Mouse (Mus musculus): ENCODE results near the gene Stx16. TPM values are rescaled to one million over a fixed set of nuclear protein-coding genes. Genes with fewer than 3 reads are reported as not detected.
A peak's percentile ranks its signal among the peaks of the same experiment; 100 is the strongest.

The Stx16 gene
- total RNA-seq, 1 experiment from 2014 or later = 63.8 TPM

- peak; percentile 58 for DNase-seq
Observed at GRCm38 (mm10) chr2:174126522-174127375, 50.6 kb downstream of the Stx16 start.

DNA sequence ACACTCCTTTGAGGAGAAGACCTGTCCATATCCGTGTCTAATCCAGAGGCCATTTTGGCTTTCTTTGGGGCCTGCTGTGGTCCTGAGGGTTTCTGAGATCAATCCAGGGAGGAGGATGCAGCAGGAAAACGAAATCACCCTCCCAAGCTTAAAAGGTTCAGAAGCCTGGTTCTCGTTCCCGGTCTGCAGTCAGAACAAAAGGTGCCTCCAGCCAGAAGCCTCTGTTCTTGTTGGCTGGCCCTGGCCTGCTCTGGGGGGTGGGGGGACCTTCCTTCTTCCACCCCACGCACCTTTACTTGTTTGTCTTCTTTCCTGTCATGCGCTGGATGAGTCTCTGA lies 51.2 kb downstream of the Stx16 start:
- no peak for DNase-seq

DNA sequence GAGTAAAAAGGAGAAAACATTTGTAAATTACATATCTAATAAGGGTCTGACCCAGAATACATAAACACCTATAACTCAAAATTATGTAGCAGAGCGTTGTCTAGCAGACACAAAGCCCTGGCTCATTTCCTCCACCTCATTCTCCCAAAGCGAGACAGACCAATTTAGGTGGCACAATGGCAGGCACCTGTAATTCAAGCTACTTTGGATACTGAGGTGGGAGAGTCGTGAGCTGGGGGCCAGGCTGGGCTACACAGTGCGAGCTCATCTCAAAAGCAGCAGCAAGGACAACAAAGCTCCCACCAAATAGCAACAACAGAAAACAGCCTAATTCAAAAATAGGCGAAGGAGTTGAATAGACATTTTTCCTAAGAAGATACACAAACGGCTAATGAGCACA lies 52.8 kb downstream of the Stx16 start:
- DNase-seq = no peak

GRCm38 (mm10) chr2:174130468-174131097 lies 54.5 kb downstream of the Stx16 start:
- no peak for DNase-seq

GRCm38 (mm10) chr2:174132413-174132969 lies 56.4 kb downstream of the Stx16 start:
- DNase-seq = no peak

Other genes with a start within 250 kb of the Stx16 start
- 65.3 and 71.0 TPM in 2 replicates for gene Npepl1, start 34.0 kb downstream of the Stx16 start, total RNA-seq (2021)
- 2,468 and 2,497 TPM in 2 replicates for gene Gnas, start 208.0 kb downstream of the Stx16 start, total RNA-seq (2021)